ENCODE assay signal across 18 mouse cellular contexts in genomic region chr1:19473561-19473960, GRCm38 (mm10).
"Had no signal": no experiment of that assay in that cellular context is flagged by ENCODE, and none has a peak within 500 bp of the region (broad histone marks: within the 10 kb centered on the region; RNA-seq: fewer than 3 reads in every experiment).

No protein-coding gene starts in this region.

- DNase-seq: layer of hippocampus, postnatal 36 days; liver, embryonic 13.5 days; lung, adult 2 months; lung, postnatal 14 days; lung, postnatal 4 days; right cerebral cortex, adult 18-20 months; right cerebral cortex, postnatal 14 days; right cerebral cortex, postnatal 4 days; thymus, adult 2 months; thymus, postnatal 14 days; thymus, postnatal 4 days had no signal

- H3K9me3 ChIP-seq: intestine, embryonic 15.5 days; liver, embryonic 13.5 days; midbrain, embryonic 12.5 days; midbrain, embryonic 15.5 days; neural tube, embryonic 12.5 days; neural tube, embryonic 15.5 days had no signal

- H3K4me3 ChIP-seq: intestine, embryonic 15.5 days; left cerebral cortex, adult 2 months; liver, embryonic 13.5 days; midbrain, embryonic 12.5 days; midbrain, embryonic 15.5 days; neural tube, embryonic 12.5 days; neural tube, embryonic 15.5 days had no signal

- H3K4me1 ChIP-seq: intestine, embryonic 15.5 days; liver, embryonic 13.5 days; midbrain, embryonic 12.5 days; midbrain, embryonic 15.5 days; neural tube, embryonic 12.5 days; neural tube, embryonic 15.5 days had no signal

- H3K9ac ChIP-seq: intestine, embryonic 15.5 days; liver, embryonic 13.5 days; midbrain, embryonic 12.5 days; midbrain, embryonic 15.5 days; neural tube, embryonic 12.5 days; neural tube, embryonic 15.5 days had no signal

- H3K36me3 ChIP-seq: intestine, embryonic 15.5 days; liver, embryonic 13.5 days; midbrain, embryonic 12.5 days; midbrain, embryonic 15.5 days; neural tube, embryonic 12.5 days; neural tube, embryonic 15.5 days had no signal

- H3K27ac ChIP-seq: intestine, embryonic 15.5 days; left cerebral cortex, adult 2 months; liver, embryonic 13.5 days; midbrain, embryonic 12.5 days; midbrain, embryonic 15.5 days; neural tube, embryonic 12.5 days; neural tube, embryonic 15.5 days; stomach, postnatal 0 days had no signal

- H3K27me3 ChIP-seq: intestine, embryonic 15.5 days; liver, embryonic 13.5 days; midbrain, embryonic 12.5 days; midbrain, embryonic 15.5 days; neural tube, embryonic 12.5 days; neural tube, embryonic 15.5 days had no signal

- ATAC-seq: intestine, embryonic 15.5 days; midbrain, embryonic 15.5 days had no signal

- H3K4me2 ChIP-seq: intestine, embryonic 15.5 days; liver, embryonic 13.5 days; midbrain, embryonic 12.5 days; midbrain, embryonic 15.5 days; neural tube, embryonic 12.5 days; neural tube, embryonic 15.5 days had no signal
